Mouse (Mus musculus): ENCODE measurements around the gene Fer1l5.

DNA sequence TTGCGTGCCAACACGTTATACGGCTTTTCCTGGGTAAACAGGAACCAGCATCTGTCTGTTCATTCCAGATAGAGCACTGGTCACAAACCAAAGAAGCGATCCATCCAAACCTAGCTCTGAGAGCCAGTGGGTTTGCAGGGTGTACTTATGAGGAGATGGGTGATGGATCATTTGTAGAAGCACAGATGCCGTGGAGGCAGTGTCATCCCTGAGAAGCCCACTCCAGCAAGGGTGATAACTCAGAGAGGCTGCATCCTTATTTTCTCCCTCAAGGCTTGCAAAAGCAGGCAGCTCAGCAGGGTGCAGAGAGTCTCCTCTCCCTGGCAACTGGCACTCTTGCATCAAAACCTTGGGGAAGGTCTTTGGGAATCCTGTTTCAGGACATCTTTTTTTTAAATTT is 86.1 kb downstream of the Fer1l5 start:
- no peak for TF ChIP-seq POLR2A (IDR thresholded peaks at IDR 0.05; ENCODE audit: low read depth, low read length)
- TF ChIP-seq CTCF (IDR thresholded peaks at IDR 0.05; ENCODE audit: extremely low read depth, insufficient read depth, insufficient read length, insufficient replicate concordance): no peak
